Mouse (Mus musculus): Measurements from ENCODE around the gene Htr1b. TPM values are rescaled to one million over a fixed set of nuclear protein-coding genes. Genes with fewer than 3 reads are reported as not detected.

Htr1b gene
- 0.12 and 0.19 TPM in 2 replicates for polyA plus RNA-seq (2014; fragmentation: Nextera tagmentation; extraction: Ambion mirVana)

DNA sequence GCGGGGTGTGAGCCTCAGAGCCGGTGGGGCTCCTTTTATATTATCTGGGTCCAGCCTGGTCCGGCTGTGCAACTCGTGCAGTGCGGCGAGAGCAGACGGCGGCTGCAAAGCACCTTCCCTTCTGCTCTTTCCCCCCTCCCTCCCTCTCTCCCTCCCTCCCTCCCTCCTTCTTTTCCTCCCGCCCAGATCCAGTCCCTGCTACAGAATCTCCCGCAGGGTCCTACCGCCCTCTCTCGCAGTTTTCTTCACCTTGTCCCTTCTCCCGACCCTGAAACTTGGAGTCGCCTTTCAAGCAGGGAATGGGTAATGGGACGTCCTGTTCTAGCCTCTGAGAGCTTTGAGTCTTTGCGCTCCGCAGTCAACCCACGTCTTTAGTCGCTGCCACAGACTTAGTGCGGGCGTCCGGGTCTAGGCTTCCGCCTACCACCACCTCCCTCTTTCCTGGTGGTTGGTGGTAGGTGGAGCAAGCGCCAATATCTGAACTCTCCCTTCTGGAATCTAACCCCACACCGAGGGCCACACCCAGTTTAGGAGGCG, at the start of gene Htr1b:
Htr1b (minus strand) TSS at position 392 of the 537 bp plus-strand sequence.
- no peaks in the 10 kb centered on the region for H3K36me3 ChIP-seq (ENCODE audit: control insufficient read depth, insufficient read depth, low read length)
- peak within 1 kb of the TSS; percentile 46 for H3K9ac ChIP-seq (ENCODE audit: low read depth, low read length)
- H3K4me2 ChIP-seq (replicated peaks; ENCODE audit: low read depth, low read length): peak within 1 kb of the TSS; percentile 86
- no peak within 1 kb of the TSS for H3K27ac ChIP-seq (ENCODE audit: low read depth, low read length)
- H3K4me3 ChIP-seq (ENCODE audit: low read length): peak within 1 kb of the TSS; percentile 67
- H3K9me3 ChIP-seq (ENCODE audit: control insufficient read depth, low read length): no peaks in the 10 kb centered on the region
- WGBS: under 1% methylated on average over 24 of the region's 26 CpGs
- ATAC-seq (ENCODE audit: low FRiP score, low TSS enrichment): peak; percentile 82
- H3K4me1 ChIP-seq (ENCODE audit: control insufficient read depth, insufficient read depth, low read length): peaks cover 5% of the 10 kb centered on the region; the same call in 1 of the 2 replicates
- peaks cover 30% of the 10 kb centered on the region for H3K27me3 ChIP-seq (ENCODE audit: control insufficient read depth, insufficient read depth, low read length)

DNA sequence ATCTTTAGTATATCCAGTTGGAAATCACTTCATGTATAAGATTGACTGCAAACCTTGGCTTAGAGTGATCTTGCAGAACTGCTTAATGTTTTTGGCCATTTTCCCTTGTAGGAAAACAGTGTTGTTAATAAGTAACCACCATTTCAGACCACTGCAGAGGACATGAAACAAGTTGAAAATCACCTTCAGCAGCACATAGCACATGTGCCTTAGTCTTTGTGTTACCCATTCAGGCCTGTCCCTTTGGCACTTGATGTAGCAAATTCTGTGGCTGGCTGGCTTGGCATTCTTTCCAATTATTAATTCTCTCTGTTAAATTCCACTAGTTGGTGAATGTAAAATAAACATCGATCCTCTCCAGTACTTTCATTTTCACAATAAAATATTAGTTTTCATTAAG, 43.1 kb upstream of the Htr1b start:
- H3K4me1 ChIP-seq (ENCODE audit: control insufficient read depth, insufficient read depth, low read length): no peaks in the 10 kb centered on the region
- no peak overlapping the region for H3K4me3 ChIP-seq (ENCODE audit: low read length)
- H3K36me3 ChIP-seq (ENCODE audit: control insufficient read depth, insufficient read depth, low read length): no peaks in the 10 kb centered on the region
- H3K9me3 ChIP-seq (ENCODE audit: control insufficient read depth, low read length): no peaks in the 10 kb centered on the region
- 83% methylated on average over 1 of the region's 1 CpGs for WGBS
- no peak for ATAC-seq (ENCODE audit: low FRiP score, low TSS enrichment)
- no peak overlapping the region for H3K27ac ChIP-seq (ENCODE audit: low read depth, low read length)
- no peak overlapping the region for H3K4me2 ChIP-seq (replicated peaks; ENCODE audit: low read depth, low read length)
- no peak overlapping the region for H3K9ac ChIP-seq (ENCODE audit: low read depth, low read length)
- H3K27me3 ChIP-seq (ENCODE audit: control insufficient read depth, insufficient read depth, low read length): no peaks in the 10 kb centered on the region

DNA sequence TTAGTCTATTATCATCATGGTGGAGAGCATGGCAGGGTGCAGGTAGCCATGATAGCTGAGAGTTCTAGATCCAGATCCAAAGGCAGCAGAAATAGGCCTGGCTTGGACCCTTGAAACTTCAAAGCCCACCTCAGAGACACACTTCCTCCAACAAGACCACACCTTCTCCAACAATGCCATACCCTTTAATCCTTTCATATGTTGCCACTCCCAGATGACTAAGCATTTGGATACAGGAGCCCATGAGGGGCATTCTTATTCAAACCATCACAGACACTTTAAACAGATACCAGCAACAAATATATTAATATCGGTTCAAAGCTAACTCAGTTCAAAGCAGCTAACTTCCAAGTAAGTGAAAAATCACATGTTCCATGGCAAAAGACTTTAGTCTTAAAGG, 3.9 kb upstream of the Htr1b start:
- Histone ChIP-seq H3K27me3 (ENCODE audit: control insufficient read depth, insufficient read depth, low read length) (peaks cover 14% of the 10 kb centered on the region), H3K9ac (ENCODE audit: low read depth, low read length) (no peak overlapping the region), H3K4me1 (ENCODE audit: control insufficient read depth, insufficient read depth, low read length) (no peaks in the 10 kb centered on the region), H3K4me2 (replicated peaks; ENCODE audit: low read depth, low read length) (no peak overlapping the region), H3K27ac (ENCODE audit: low read depth, low read length) (no peak overlapping the region), H3K36me3 (ENCODE audit: control insufficient read depth, insufficient read depth, low read length) (no peaks in the 10 kb centered on the region), H3K9me3 (ENCODE audit: control insufficient read depth, low read length) (no peaks in the 10 kb centered on the region), H3K4me3 (ENCODE audit: low read length) (no peak overlapping the region)
- no peak for ATAC-seq (ENCODE audit: low FRiP score, low TSS enrichment)
- 89% methylated on average over 1 of the region's 1 CpGs for WGBS

DNA sequence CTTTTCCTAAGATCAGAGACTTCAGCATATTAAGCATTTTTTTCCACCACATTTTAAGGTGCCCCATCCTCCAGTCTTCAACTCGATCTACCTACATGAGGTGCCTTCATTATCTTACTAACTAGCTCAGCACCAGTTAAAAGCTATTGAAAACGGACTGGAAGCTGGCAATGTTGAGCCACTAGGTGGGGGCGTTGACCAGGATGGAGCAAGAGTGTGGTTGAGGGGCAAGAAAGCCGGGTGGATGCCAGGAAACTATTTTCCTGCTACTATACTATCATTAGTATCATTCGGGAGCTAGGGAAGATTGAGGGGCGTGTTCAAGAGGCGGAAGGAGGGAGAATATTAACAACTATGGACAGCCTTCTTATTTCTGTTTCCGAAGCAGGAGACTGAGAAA, 1.5 kb upstream of the Htr1b start:
- no peak overlapping the region for H3K9ac ChIP-seq (ENCODE audit: low read depth, low read length)
- H3K27ac ChIP-seq (ENCODE audit: low read depth, low read length): no peak overlapping the region
- peaks cover 30% of the 10 kb centered on the region for H3K27me3 ChIP-seq (ENCODE audit: control insufficient read depth, insufficient read depth, low read length)
- 10% methylated on average over 8 of the region's 8 CpGs for WGBS
- H3K4me3 ChIP-seq (ENCODE audit: low read length): no peak overlapping the region
- no peak for ATAC-seq (ENCODE audit: low FRiP score, low TSS enrichment)
- peaks cover 5% of the 10 kb centered on the region; the same call in 1 of the 2 replicates for H3K4me1 ChIP-seq (ENCODE audit: control insufficient read depth, insufficient read depth, low read length)
- 0 out of 2 replicates have a peak overlapping the region, but pooled peaks have one; percentile 2 for H3K4me2 ChIP-seq (replicated peaks; ENCODE audit: low read depth, low read length)
- no peaks in the 10 kb centered on the region for H3K36me3 ChIP-seq (ENCODE audit: control insufficient read depth, insufficient read depth, low read length)
- H3K9me3 ChIP-seq (ENCODE audit: control insufficient read depth, low read length): no peaks in the 10 kb centered on the region

DNA sequence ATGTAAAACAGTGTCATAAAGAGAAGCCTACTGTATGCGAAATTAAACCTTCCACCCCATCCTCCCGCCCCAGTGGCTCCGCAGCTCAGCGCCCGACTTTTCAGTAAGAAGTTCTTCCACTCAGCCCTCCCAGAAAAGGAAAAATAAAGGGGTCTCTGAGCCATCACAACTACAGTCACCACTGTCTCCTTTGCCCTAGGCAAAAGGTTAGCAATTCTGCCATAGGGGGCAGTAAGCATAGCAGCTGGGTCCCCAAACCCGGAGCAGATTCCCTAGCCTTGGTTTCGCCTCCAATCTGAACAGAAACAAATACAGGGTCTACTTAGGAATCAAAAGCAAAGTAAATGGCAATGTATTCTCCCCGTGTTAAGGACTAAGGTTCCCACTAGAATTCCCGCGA, 535 bp upstream of the Htr1b start:
- H3K9me3 ChIP-seq (ENCODE audit: control insufficient read depth, low read length): no peaks in the 10 kb centered on the region
- 2% methylated on average over 10 of the region's 10 CpGs for WGBS
- H3K36me3 ChIP-seq (ENCODE audit: control insufficient read depth, insufficient read depth, low read length): no peaks in the 10 kb centered on the region
- no peak for ATAC-seq (ENCODE audit: low FRiP score, low TSS enrichment)
- H3K9ac ChIP-seq (ENCODE audit: low read depth, low read length): no peak overlapping the region
- H3K27me3 ChIP-seq (ENCODE audit: control insufficient read depth, insufficient read depth, low read length): peaks cover 30% of the 10 kb centered on the region
- peak overlapping the region; percentile 67; the same call in 1 of the 2 replicates for H3K4me3 ChIP-seq (ENCODE audit: low read length)
- H3K4me2 ChIP-seq (replicated peaks; ENCODE audit: low read depth, low read length): peak overlapping the region; percentile 86; the same call in 1 of the 2 replicates
- no peak overlapping the region for H3K27ac ChIP-seq (ENCODE audit: low read depth, low read length)
- peaks cover 5% of the 10 kb centered on the region; the same call in 1 of the 2 replicates for H3K4me1 ChIP-seq (ENCODE audit: control insufficient read depth, insufficient read depth, low read length)

DNA sequence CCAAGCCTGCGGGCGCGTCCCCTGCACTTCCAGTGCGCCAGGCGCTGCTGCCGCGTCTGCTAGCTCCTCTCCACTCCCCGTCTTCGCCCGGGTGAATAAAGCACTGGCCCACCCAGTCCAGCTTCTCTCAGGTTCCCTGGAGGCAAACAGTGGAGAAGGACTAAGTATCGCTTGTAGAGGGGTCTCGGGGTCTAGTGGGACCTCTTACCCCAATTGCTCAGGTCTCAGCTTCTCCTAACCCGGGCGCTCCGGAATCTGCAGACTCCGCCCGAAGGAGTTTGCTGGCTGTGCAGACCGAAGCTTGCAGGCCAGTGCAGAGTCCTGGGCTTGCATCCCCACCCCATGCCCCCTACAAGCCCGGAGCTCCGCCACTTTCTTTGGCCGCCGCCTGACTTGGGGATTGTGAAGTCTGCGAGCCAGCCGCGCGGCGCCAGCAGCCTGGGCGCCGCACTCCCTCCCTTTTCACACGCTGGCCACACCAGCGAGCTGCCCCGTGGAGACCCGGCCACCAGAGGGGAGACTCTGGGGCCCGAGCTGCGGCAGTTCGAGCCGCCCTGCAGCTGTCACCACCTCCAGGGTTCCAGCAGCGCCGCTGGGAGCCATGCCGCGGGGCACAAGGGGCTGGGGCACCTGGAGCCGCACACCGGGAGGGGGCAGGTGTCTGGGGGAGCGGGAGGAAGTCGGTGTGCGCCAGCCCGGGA, 742 bp downstream of the Htr1b start:
- Histone ChIP-seq H3K4me2 (replicated peaks; ENCODE audit: low read depth, low read length) (peak overlapping the region; percentile 86), H3K9ac (ENCODE audit: low read depth, low read length) (peak overlapping the region; percentile 46), H3K27me3 (ENCODE audit: control insufficient read depth, insufficient read depth, low read length) (peaks cover 30% of the 10 kb centered on the region), H3K36me3 (ENCODE audit: control insufficient read depth, insufficient read depth, low read length) (no peaks in the 10 kb centered on the region), H3K9me3 (ENCODE audit: control insufficient read depth, low read length) (no peaks in the 10 kb centered on the region), H3K27ac (ENCODE audit: low read depth, low read length) (no peak overlapping the region), H3K4me3 (ENCODE audit: low read length) (peak overlapping the region; percentile 67), H3K4me1 (ENCODE audit: control insufficient read depth, insufficient read depth, low read length) (peaks cover 5% of the 10 kb centered on the region; the same call in 1 of the 2 replicates)
- under 1% methylated on average over 47 of the region's 47 CpGs for WGBS
- ATAC-seq (ENCODE audit: low FRiP score, low TSS enrichment): peak; percentile 73

DNA sequence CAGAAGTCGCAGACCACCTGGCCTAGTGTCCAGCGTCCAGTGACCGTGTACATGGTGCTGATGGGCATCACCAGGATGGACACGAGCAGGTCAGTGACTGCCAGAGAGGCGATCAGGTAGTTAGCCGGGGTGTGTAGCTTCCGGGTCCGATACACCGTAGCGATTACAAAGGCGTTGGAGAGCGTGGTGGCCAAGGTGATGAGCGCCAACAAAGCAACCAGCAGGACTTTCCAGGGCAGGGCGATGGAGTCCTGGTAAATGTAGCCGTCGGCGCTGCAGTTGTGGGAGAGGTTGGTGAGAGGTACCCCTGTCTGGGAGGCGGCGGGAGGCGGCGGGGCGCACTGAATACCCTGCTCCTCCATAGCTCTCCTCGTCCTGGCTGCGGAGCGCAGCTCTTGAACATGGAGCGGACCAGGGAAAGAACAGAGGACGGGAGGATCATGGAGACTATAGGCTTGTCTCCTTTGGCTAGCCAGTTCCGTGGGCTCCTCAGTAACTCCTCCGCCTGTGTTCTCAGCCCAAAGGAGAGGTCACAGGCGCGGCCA, 1.4 kb downstream of the Htr1b start:
- Histone ChIP-seq H3K4me3 (ENCODE audit: low read length) (peak overlapping the region; percentile 67), H3K9me3 (ENCODE audit: control insufficient read depth, low read length) (no peaks in the 10 kb centered on the region), H3K4me1 (ENCODE audit: control insufficient read depth, insufficient read depth, low read length) (peaks cover 5% of the 10 kb centered on the region; the same call in 1 of the 2 replicates), H3K27me3 (ENCODE audit: control insufficient read depth, insufficient read depth, low read length) (peaks cover 30% of the 10 kb centered on the region), H3K27ac (ENCODE audit: low read depth, low read length) (no peak overlapping the region), H3K36me3 (ENCODE audit: control insufficient read depth, insufficient read depth, low read length) (no peaks in the 10 kb centered on the region), H3K4me2 (replicated peaks; ENCODE audit: low read depth, low read length) (peak overlapping the region; percentile 86), H3K9ac (ENCODE audit: low read depth, low read length) (peak overlapping the region; percentile 46)
- no peak; the same call in 1 of the 2 replicates for ATAC-seq (ENCODE audit: low FRiP score, low TSS enrichment)
- 1% methylated on average over 31 of the region's 31 CpGs for WGBS

DNA sequence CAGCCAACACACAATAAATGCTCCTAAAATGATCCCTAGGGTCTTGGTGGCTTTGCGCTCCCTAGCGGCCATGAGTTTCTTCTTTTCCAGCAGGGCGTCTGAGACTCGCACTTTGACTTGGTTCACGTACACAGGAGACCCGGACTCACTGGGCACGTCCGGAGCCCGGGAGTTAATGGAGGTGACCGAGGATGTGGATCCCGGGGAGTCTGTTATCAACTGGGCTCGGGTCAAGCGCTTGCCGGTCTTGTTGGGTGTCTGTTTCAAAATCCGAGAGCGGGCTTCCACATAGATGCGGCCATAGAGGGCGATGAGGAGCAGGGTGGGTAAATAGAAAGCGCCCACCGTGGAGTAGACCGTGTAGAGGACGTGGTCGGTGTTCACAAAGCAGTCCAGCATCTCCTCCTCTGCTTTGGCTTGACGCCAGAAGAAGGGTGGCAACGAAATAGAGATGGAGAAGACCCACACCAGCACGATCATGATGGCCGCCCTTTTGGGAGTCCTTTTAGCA, 2.0 kb downstream of the Htr1b start:
- Histone ChIP-seq H3K4me2 (replicated peaks; ENCODE audit: low read depth, low read length) (peak overlapping the region; percentile 86), H3K9ac (ENCODE audit: low read depth, low read length) (no peak overlapping the region), H3K4me3 (ENCODE audit: low read length) (peak overlapping the region; percentile 67), H3K27me3 (ENCODE audit: control insufficient read depth, insufficient read depth, low read length) (peaks cover 30% of the 10 kb centered on the region), H3K27ac (ENCODE audit: low read depth, low read length) (no peak overlapping the region), H3K9me3 (ENCODE audit: control insufficient read depth, low read length) (no peaks in the 10 kb centered on the region), H3K4me1 (ENCODE audit: control insufficient read depth, insufficient read depth, low read length) (peaks cover 5% of the 10 kb centered on the region; the same call in 1 of the 2 replicates), H3K36me3 (ENCODE audit: control insufficient read depth, insufficient read depth, low read length) (no peaks in the 10 kb centered on the region)
- no peak for ATAC-seq (ENCODE audit: low FRiP score, low TSS enrichment)
- WGBS: 4% methylated on average over 27 of the region's 27 CpGs
